Mouse (Mus musculus) ES-E14 (cell line): ENCODE measurements at regions not wholly inside any gene's neighbourhood (a gene's known extent, or its start where the extent isn't known, plus 50 kb on each side); places are given as distances from the start of the nearest gene placed in this dataset.

Source experiments
- CHD2 ChIP-seq: IDR thresholded peaks from 2 replicates; pipeline ENCODE4 v1.6.1; 2014; ENCODE audit warnings: mild to moderate bottlenecking, low read depth, low read length, inconsistent platforms
- HCFC1 ChIP-seq: IDR thresholded peaks from 2 replicates; pipeline ENCODE4 v1.6.1; 2012; ENCODE audit warnings: low read length, inconsistent platforms, borderline replicate concordance; ENCODE audit not compliant: insufficient read depth
- MAFK ChIP-seq: IDR thresholded peaks from 2 replicates; pipeline ENCODE4 v1.6.1; 2014; ENCODE audit warnings: mild to moderate bottlenecking, low read depth, low read length, inconsistent platforms; ENCODE audit not compliant: insufficient read depth
- ZC3H11A ChIP-seq: IDR thresholded peaks from 2 replicates; pipeline ENCODE4 v1.6.1; 2012; ENCODE audit warnings: low read depth, mild to moderate bottlenecking, inconsistent platforms, low read length, borderline replicate concordance
- ZNF384 ChIP-seq: IDR thresholded peaks from 2 replicates; pipeline ENCODE4 v1.6.1; 2012; ENCODE audit warnings: low read depth, low read length, inconsistent platforms

DNA sequence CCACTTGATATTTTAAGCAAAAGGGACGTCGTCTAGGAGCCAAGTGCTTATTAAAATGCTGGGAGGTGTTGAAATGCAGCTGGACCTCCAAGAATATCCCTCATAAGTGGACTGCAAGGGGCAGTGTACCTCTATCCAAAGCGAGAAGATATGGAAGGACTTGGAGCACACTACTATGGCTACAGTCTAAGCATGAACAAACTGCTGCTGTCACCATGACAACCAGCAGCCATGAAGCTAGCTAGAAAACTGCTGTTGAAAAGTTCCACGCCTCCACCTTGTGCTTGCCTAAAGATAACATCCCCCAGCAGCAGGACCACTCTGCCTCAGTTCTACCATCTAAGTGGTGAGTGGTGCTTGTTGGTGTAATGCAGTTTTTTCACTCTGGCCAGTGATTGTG is 115.5 kb downstream of the Mtx3 start:
- no peak for TF ChIP-seq MAFK
- TF ChIP-seq ZC3H11A, result no peak
- TF ChIP-seq CHD2, result no peak
- TF ChIP-seq ZNF384, result no peak
- no peak for TF ChIP-seq HCFC1
